Mouse (Mus musculus) liver, adult 2 months (tissue): ENCODE measurements around the gene Rhbdd1.
A peak's percentile ranks its signal among the peaks of the same experiment; 100 is the strongest.

ENCODE experiments used
- CTCF ChIP-seq: fragments of 200-500 bp; IDR thresholded peaks from 2 replicates; pipeline ENCODE4 v1.5.1; 2011; ENCODE audit warnings: low read depth, low read length, control low read depth
- POLR2A ChIP-seq: fragments of 200-500 bp; IDR thresholded peaks from 2 replicates; pipeline ENCODE4 v1.6.1; 2011; ENCODE audit warnings: low read length, control low read depth; ENCODE audit not compliant: insufficient read depth; ENCODE audit errors: extremely low read depth

DNA sequence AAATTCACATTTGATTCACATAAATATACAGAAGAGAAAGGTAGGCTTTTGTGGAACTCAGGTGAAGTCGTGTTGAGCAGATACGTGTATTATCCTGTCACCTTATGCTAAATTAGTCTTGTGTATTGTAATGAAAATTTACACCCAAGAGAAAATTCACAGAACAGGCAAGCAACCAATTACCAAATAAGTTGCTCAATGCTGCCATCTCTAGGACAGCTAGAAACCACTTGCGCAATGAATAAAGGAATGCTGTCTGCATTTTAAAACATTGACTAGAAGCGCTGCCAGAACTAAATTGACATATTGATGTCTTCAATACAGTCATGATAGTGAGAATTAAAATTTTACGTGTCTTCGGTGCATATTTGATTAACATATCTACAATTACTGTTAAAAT is 22.1 kb upstream of the Rhbdd1 start:
- TF ChIP-seq CTCF (peak; percentile 29; the same call in 1 of the 2 replicates), POLR2A (no peak)
